Mouse (Mus musculus) ES-E14 (cell line): ENCODE measurements around the gene Setd3. TPM values are rescaled to one million over a fixed set of nuclear protein-coding genes. Genes with fewer than 3 reads are reported as not detected.

Experiments used
- DNase-seq: peaks from one replicate; pipeline ENCODE4 v3.0.0-alpha.2; 2013; ENCODE audit warnings: low read depth, low spot score
- H3K27ac ChIP-seq: 2 replicates; pipeline ENCODE4 v1.5.1; 2012; ENCODE audit warnings: low read depth, mild to moderate bottlenecking, low read length, moderate library complexity, mixed read lengths; ENCODE audit not compliant: poor library complexity, insufficient read depth, severe bottlenecking
- H3K36me3 ChIP-seq: 2 replicates; pipeline ENCODE4 v1.6.1; 2012; ENCODE audit warnings: mild to moderate bottlenecking, low read length, moderate library complexity, mixed read lengths; ENCODE audit not compliant: control insufficient read depth, poor library complexity, insufficient read depth, severe bottlenecking
- H3K4me1 ChIP-seq, 2 experiments: fragments of 150-350 bp in 1 of 2; sonication (generic) in 1 of 2; 2 replicates each; pipeline ENCODE4 v1.6.1; 2012; ENCODE audit warnings: low read length in 2 of 2, mild to moderate bottlenecking in 1 of 2, mixed read lengths in 1 of 2; ENCODE audit not compliant: control insufficient read depth in 2 of 2, insufficient read depth in 2 of 2, poor library complexity in 1 of 2
- H3K4me3 ChIP-seq, 2 experiments: fragments of 150-350 bp in 1 of 2; sonication (generic) in 1 of 2; 2 replicates each; pipeline ENCODE4 v1.5.1; 2012; ENCODE audit warnings: low read length in 2 of 2, low read depth in 1 of 2, mild to moderate bottlenecking in 1 of 2, mixed read lengths in 1 of 2; ENCODE audit not compliant: insufficient read depth in 1 of 2, poor library complexity in 1 of 2, severe bottlenecking in 1 of 2
- H3K9ac ChIP-seq: 2 replicates; pipeline ENCODE4 v1.6.1; 2012; ENCODE audit warnings: low read depth, mild to moderate bottlenecking, low read length, mixed read lengths; ENCODE audit not compliant: poor library complexity, insufficient read depth, severe bottlenecking
- H3K9me3 ChIP-seq: fragments of 150-350 bp; sonication (generic); 2 replicates; pipeline ENCODE4 v1.6.1; 2012; ENCODE audit warnings: low read depth, mild to moderate bottlenecking, low read length; ENCODE audit not compliant: control insufficient read depth, insufficient read depth
- CHD2 ChIP-seq: IDR thresholded peaks from 2 replicates; pipeline ENCODE4 v1.6.1; 2014; ENCODE audit warnings: mild to moderate bottlenecking, low read depth, low read length, inconsistent platforms
- HCFC1 ChIP-seq: IDR thresholded peaks from 2 replicates; pipeline ENCODE4 v1.6.1; 2012; ENCODE audit warnings: low read length, inconsistent platforms, borderline replicate concordance; ENCODE audit not compliant: insufficient read depth
- MAFK ChIP-seq: IDR thresholded peaks from 2 replicates; pipeline ENCODE4 v1.6.1; 2014; ENCODE audit warnings: mild to moderate bottlenecking, low read depth, low read length, inconsistent platforms; ENCODE audit not compliant: insufficient read depth
- ZC3H11A ChIP-seq: IDR thresholded peaks from 2 replicates; pipeline ENCODE4 v1.6.1; 2012; ENCODE audit warnings: low read depth, mild to moderate bottlenecking, inconsistent platforms, low read length, borderline replicate concordance
- ZNF384 ChIP-seq: IDR thresholded peaks from 2 replicates; pipeline ENCODE4 v1.6.1; 2012; ENCODE audit warnings: low read depth, low read length, inconsistent platforms
- in situ Hi-C, 2 experiments: fragments of 600-800 bp; cut with MboI; formaldehyde crosslinking; loops; one replicate each; pipeline ENCODE4 v1.15.1; 2025; ENCODE audit warnings: low sequenced_read_pairs in 2 of 2, inconsistent platforms in 1 of 2; ENCODE audit not compliant: unreplicated experiment in 2 of 2
- total RNA-seq: library from RNA; depleted of rRNA; stranded (reverse); fragments of 300-350 nt; gene quantifications from 2 replicates; pipeline ENCODE4 v1.2.3, GENCODE M21; 2012

Setd3 gene
- total RNA-seq, 1 experiment: 56.0 TPM

GRCm38 (mm10) chr12:108193878-108194277 lies 14.8 kb upstream of the Setd3 start:
- H3K9ac ChIP-seq: no peak overlapping the region
- peaks cover 0 to 4% of the 10 kb centered on the region in 2 experiments; a peak in 1 of 4 replicates for H3K4me1 ChIP-seq
- in situ Hi-C loops: no loop called here
- TF ChIP-seq HCFC1: no peak
- no peak for TF ChIP-seq CHD2
- no peak for TF ChIP-seq ZNF384
- no peak for TF ChIP-seq MAFK
- no peak for TF ChIP-seq ZC3H11A
- H3K36me3 ChIP-seq: peaks cover 52% of the 10 kb centered on the region
- no peak overlapping the region for H3K4me3 ChIP-seq
- no peak overlapping the region for H3K27ac ChIP-seq
- DNase-seq: no peak
- no peaks in the 10 kb centered on the region for H3K9me3 ChIP-seq

DNA sequence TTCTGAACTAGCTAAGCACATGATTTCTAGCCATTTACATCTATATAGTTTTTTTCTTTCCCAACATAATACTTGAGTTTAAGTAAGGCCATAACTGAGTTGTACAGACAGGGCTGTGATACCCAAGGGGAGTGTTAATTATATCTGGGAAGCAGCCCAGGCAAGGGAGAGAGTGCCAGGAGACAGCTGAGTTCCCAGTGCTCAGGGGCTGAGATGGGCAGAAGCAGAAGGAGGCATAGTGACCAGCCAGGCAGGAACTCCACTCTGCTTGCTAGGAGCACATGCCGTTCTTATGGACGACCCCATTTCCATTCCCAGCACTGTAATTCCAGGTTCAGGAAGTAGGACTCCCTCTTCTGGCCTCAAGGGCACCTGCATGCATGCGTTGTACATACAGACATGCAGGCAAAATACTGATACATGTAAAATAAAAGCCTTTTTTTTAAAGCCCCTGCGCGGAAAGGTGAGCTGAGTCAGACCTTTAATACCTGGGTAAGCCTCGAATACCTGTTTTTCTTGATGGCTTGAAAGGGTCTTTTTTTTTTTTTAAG lies 8.5 kb upstream of the Setd3 start:
- no peak overlapping the region for H3K27ac ChIP-seq
- TF ChIP-seq ZNF384 (no peak), CHD2 (no peak), HCFC1 (no peak)
- in situ Hi-C loops: no loop called here
- no peaks in the 10 kb centered on the region for H3K9me3 ChIP-seq
- no peak overlapping the region for H3K4me3 ChIP-seq
- DNase-seq: no peak
- peaks cover 44% of the 10 kb centered on the region for H3K36me3 ChIP-seq
- no peak overlapping the region for H3K9ac ChIP-seq
- H3K4me1 ChIP-seq: no peaks in the 10 kb centered on the region

- Histone ChIP-seq H3K4me3 (no peak overlapping the region), H3K9ac (no peak overlapping the region), H3K4me1 (peaks cover 0 to 2% of the 10 kb centered on the region in 2 experiments; a peak in 1 of 4 replicates), H3K9me3 (no peaks in the 10 kb centered on the region), H3K27ac (no peak overlapping the region), H3K36me3 (peaks cover 20% of the 10 kb centered on the region)
- DNase-seq: no peak
- TF ChIP-seq ZNF384 (no peak), CHD2 (no peak), HCFC1 (no peak), ZC3H11A (no peak), MAFK (no peak)
- in situ Hi-C loops: no loop called here
These were observed 2.6 kb upstream of the Setd3 start for GRCm38 (mm10) chr12:108181716-108182115.

DNA sequence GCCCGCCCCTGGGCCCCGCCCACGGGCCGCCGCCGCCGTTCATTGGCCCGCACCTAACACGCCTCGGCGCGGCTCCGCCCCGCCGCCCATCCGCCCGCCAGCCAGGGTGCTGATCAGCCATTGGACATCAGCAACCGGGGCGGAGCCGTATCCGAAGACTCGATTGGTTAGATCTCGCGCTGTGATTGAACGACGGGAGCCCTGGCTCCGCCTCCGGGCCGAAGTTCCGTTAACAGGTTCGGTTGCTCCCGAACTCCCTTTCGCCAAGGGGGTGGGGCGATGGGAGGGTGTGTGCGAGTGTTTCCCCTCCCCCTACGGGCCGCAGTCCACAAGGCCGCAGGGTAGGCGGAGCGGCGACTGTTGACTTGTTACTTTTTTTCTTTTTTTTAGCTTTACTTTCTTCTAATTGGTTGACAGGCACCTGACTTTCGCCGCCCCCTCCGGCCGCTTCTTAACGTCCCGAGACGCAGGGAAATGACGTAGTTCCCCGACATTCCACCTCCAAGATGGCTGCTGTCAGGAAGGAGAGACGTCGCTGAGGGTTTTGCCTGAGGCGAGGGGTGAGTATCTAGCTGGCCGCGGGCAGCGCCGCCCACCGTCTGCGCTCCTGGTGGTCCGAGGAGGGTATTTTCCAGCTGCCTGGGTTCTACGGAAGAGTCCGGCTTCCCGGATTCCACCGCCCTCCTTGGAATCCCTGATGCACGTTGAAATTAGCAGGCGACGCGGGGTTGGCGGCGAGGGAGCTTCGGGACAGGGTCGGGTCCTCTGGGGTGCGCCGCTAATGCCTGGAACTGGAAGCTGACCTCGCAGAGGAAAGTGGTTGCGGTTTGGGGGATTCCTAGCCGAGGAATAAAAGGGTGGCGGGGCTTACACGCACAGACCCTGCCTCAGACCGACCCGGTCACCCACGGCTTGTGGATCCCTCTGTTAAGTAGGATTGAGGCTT lies 480 bp upstream of the Setd3 start, which contains the start of gene Ccnk:
Ccnk (plus strand) TSS at position 259 of the 946 bp plus-strand sequence.
- in situ Hi-C loops: no loop called here
- Histone ChIP-seq H3K4me3 (peak within 1 kb of the TSS; percentile 97 to 99), H3K4me1 (peaks cover 0 to 2% of the 10 kb centered on the region in 2 experiments; a peak in 1 of 4 replicates)

More for the DNA sequence above, 480 bp upstream of the Setd3 start, which contains the start of gene Ccnk:
- Histone ChIP-seq H3K27ac (peak within 1 kb of the TSS; percentile 71), H3K9ac (peak within 1 kb of the TSS; percentile 96), H3K9me3 (no peaks in the 10 kb centered on the region), H3K36me3 (peaks cover 9% of the 10 kb centered on the region; the same call in 1 of the 2 replicates)
- TF ChIP-seq ZNF384 (peak; percentile 99), CHD2 (no peak; the same call in 1 of the 2 replicates), MAFK (0 out of 2 replicates have a peak, but pooled peaks have one; percentile 34), HCFC1 (peak; percentile 75), ZC3H11A (no peak)
- DNase-seq: peak; percentile 99
